Mouse (Mus musculus) adrenal gland, postnatal 36 days (tissue): ENCODE measurements around the gene Rlbp1. TPM values are rescaled to one million over a fixed set of nuclear protein-coding genes. Genes with fewer than 3 reads are reported as not detected.

Experiments
- DNase-seq, 2 experiments: peaks; one replicate each; pipeline ENCODE4 v3.0.0; 2021; ENCODE audit warnings: mixed read lengths in 1 of 2
- total RNA-seq, 2 experiments: library from RNA; stranded (reverse); gene quantifications; 2 replicates each; pipeline ENCODE4 v1.2.3; 2021

The Rlbp1 gene
- total RNA-seq, 2 experiments from 2014 or later: not detected

GRCm38 (mm10) chr7:79376516-79377275 is 10.2 kb downstream of the Rlbp1 start:
- no peak for DNase-seq

GRCm38 (mm10) chr7:79375594-79375993 is 11.3 kb downstream of the Rlbp1 start:
- no peak for DNase-seq

- DNase-seq: no peak
Measured at GRCm38 (mm10) chr7:79374017-79374416, 12.8 kb downstream of the Rlbp1 start.

- DNase-seq: peak; percentile 82 to 88
Measured at GRCm38 (mm10) chr7:79371321-79371879, 15.4 kb downstream of the Rlbp1 start.

DNA sequence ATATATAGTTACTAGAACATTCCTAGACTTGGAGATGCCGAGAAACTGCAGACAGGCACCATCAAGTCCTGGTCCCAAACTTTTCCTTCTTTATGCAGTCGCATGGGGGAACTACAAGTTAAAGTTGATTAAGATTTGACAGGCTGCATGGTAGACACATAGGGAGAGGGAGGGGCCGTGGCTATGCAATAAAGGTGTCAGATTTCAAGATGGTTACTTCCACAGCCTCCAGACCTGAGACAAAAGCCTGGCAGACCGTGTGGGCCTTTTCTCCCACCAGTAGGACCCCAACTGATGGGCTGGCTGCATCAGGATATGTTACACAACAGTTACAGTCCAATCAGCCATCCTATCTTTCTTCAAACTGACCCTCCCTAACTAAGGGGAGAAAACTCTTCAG is 17.4 kb downstream of the Rlbp1 start:
- no peak for DNase-seq

GRCm38 (mm10) chr7:79368664-79369063 is 18.2 kb downstream of the Rlbp1 start:
- DNase-seq: no peak

DNA sequence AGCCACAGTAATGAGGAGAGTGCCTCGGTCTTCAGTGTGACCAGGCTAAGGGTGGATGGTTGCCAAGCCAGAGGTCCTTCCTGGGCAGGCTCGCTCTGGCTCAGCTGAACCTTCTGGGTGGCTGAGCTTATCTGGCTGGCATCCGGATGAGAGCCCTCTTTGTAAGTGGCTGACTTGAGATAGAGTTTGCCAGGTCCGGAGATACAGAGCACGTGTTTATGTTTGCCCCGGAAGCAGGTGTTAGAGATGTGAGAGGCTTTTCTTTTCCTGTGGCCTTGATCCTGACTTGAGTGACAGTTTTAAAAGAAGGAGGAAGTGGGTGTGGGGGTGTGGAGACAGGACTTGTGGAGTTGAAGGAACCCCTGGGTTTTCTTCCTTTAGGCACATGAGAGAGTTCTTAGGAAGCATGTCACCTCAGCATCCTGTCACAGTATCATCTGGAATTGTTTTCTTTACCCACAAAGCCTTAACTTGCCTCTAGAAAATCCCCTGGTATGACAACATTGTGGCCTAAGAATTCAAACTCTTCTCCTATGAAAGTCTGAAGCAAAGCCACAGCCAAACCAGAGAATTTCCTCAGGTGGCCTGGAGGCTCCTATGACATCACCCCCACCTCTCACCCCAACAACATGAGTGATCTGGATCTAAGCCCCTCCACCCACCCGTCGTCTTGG is 23.3 kb downstream of the Rlbp1 start:
- DNase-seq: peak; percentile 54 to 70

DNA sequence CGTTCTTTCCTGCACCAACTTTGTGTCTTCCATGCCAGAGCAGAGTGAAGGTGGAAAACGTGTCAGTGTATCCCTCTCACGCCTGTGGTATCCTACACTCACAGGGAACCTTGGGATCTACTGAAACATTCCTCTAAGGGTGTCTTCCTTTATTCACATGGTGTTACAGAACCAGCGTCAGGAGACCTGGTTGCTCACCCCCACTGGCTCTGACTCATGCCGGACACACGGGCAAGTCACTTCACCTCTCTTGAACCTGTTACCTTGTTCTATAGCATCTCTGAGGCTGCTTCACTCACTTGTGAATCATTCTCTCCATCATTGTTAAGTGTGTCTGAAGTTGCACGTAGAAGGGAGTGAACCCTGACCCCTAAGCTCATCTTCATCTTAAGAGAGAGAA is 24.0 kb downstream of the Rlbp1 start:
- DNase-seq: no peak

DNA sequence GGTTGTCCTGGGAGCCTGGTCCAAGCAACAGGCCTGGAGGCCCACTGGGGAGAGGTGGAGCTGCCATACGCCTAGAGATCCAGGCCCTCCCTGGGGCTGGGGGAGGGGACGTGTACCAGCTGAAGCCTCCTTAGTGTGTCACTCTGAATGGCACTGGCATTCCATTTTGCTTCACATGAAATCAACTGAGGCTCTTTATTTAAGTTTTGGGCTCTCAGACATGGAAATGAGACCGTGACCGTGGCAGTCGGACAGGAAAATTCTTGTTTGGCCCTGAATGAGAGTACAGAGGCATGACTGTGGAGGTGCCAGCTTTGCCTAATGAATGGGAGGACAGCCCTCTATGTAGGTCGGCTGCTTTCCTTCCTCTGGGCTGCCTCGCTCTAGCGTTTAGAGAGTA is 24.6 kb downstream of the Rlbp1 start:
- DNase-seq: no peak

GRCm38 (mm10) chr7:79360056-79360455 is 26.8 kb downstream of the Rlbp1 start:
- no peak for DNase-seq

- DNase-seq: no peak
Measured at GRCm38 (mm10) chr7:79359183-79359435, 27.7 kb downstream of the Rlbp1 start.

DNA sequence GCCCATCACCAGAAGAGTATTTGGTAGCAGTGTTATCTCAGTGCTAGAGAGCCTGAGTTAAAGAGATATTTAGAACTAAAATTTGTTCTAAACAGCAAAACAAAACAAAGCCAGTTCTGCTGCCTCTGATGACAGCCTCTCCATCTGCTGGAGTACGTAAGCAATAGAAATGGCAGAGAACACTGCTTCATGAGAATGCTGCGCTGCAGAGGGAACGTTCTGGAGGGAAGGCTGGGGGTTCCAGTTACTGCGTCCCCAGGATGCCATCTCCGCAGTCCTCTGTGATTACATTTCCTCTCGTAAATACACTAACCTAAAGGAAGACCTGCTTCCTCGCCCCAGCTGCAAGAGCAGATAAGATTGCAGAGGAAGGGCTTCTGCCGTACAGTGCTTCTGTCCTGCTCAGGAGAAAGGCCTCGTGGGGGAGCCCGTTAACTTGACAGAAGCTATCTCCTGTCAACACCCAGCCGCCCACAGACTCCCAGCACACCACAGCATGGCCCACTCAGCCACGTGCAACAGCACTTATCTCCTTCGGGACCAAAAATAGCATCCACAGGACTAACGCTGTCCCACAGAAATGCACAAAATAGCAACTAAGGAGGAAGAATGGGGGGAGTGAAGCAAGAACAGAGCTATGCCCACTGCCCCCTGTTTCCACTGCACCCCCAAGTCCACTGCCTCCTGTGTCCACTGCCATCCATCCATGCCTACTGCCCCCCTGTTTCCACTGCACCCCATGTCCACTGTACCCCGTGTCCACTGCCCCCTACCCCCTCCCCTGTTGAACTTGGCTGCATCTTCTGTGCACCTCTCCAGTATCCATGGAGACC is 28.3 kb downstream of the Rlbp1 start:
- DNase-seq: no peak

GRCm38 (mm10) chr7:79349738-79350386 is 37.0 kb downstream of the Rlbp1 start:
- DNase-seq: peak; percentile 56 to 74

- no peak for DNase-seq
Measured at GRCm38 (mm10) chr7:79348816-79349215, 38.0 kb downstream of the Rlbp1 start.

DNA sequence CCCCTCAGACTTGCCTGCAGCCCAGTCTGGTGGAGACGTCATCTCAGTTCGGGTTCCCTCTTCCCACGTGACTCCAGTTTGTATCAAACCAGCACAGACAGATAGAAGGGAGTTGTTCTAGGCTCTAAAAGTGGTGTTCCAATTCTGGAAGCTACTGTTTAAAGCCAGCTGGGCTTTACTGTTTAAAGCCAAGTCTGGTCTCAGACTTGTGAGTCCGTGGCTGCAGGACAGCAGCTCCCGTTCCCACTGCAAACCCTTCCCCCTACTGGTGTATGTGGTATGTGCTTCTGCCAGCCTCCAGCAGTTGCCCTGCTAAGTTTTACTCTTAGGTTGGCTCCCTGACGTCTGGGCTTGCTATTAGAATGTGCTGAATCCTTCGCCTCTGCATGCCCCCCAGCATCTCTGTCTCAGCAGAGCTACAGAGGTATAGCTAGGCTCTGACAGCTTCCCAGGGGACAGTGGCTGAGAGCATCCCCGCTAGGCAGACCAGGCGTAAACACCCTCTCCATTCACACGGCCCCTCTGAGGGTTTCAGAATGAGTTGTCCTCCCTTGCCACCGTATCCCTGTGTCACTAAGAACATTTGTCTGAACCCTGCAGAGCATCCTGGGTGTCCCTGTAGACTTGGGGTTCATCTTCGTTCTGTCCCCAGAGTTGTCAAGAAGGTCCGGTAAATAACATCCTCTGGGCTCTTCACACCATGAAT is 39.6 kb downstream of the Rlbp1 start:
- DNase-seq: no peak

GRCm38 (mm10) chr7:79346555-79347075 is 40.2 kb downstream of the Rlbp1 start:
- no peak for DNase-seq

- peak; percentile 65 to 69 for DNase-seq
Measured at GRCm38 (mm10) chr7:79345902-79346301, 40.9 kb downstream of the Rlbp1 start.

GRCm38 (mm10) chr7:79336362-79336910 is 50.4 kb downstream of the Rlbp1 start:
- DNase-seq: peak in 1 of 2 experiments; percentile 37

- DNase-seq: no peak
Measured at GRCm38 (mm10) chr7:79333419-79333818, 53.4 kb downstream of the Rlbp1 start.

DNA sequence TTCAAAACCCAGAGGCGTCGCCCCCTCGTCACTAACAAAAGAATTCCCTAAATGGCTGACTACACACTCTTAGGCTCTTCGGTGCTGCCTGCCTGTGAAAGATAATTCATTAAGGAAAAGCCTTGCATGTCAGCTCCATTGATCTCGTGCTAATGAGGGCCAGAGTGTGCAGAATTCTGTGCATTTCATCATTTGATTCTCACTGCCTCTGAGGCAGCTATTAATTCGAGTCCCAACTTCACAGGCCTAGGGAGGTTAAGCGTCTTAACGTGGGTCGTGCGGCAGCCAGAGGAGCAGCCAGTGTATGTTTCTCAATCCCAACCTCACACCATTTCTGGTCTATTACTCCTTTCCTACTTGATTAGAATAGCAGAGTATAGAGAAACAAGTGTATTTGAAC is 55.7 kb downstream of the Rlbp1 start:
- no peak for DNase-seq

GRCm38 (mm10) chr7:79328769-79329168 is 58.1 kb downstream of the Rlbp1 start:
- DNase-seq: no peak
